Mouse (Mus musculus) kidney, postnatal 4 days (tissue): ENCODE data around the gene Slc15a5.

Experiments used
- DNase-seq, 2 experiments: peaks; one replicate each; pipeline ENCODE4 v3.0.0; 2021; ENCODE audit warnings: mixed read lengths in 2 of 2

Gene Slc15a5

DNA sequence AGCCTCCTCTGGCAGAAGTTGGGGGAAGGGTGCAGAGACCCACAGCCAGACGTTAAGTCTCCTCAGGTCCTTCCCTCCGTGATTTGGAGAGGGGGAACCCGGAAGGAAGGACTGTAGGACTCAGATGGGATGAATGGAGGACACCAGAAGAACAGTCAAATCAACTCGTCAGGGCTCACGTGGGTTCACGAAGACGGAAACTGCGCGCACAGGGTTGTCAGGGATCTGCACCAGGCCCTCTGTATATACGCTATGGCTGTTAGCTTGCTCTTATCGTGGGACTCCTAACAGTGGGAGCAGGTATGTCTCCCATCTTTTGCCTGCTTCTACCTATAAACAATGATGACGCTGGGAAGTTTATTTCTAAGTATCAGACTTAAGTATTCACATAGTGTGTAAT is 24.8 kb downstream of the Slc15a5 start:
- DNase-seq: no peak

DNA sequence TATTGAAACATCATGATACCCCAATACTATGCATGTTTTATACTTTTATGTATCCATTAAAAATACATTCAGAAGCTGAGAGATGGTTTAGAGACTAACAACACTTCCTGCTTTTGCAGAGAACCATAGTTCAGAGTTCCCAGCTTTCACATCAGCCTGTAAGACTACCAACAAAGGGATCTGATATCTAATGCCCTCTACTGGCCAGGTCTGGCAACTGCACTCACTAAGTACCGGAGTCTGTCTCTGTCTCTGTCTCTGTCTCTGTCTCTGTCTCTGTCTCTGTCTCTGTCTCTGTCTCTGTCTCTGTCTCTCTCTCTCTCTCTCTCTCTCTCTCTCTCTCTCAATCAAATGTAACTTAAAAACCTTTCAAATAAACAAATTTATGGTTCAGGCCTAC is 25.6 kb downstream of the Slc15a5 start:
- peak; percentile 24 to 32 for DNase-seq

DNA sequence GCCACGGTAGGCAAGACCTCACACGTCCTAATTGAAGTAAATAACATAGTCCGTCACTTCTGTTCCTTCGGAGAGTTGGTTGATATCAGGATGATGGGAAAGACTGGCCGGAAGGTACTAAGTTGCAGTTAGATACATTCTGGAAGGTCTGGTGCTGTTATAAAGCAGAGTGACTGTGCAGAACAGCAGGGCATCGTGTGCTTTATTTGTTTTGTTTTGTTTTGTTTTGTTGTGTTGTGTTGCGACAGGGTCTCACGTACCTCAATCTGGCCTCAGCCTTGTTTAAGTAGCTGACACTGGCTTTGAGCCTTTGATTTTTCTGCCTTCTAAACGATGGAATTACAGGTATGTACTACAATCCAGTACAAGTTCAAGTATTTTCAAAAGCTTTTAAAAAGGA is 26.0 kb downstream of the Slc15a5 start:
- no peak for DNase-seq

DNA sequence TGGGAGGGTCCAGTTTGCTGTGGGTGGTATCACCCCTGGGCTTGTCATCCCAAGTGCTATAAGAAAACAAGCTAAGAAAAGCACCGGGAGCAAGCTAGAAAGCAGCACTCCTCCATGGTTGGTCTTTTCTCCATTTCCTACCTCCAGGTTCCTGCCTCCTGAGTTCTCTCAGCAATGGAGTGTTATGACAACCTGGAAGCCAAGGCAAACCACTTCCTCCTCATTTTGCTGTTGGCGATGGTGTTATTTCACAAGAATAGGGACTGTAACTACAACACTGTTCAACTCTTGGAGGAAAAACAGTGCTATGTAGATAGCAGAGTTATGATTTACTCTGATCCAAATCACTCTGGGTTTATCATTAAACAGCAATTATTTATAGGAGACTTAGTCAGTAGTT is 34.4 kb downstream of the Slc15a5 start:
- no peak for DNase-seq

DNA sequence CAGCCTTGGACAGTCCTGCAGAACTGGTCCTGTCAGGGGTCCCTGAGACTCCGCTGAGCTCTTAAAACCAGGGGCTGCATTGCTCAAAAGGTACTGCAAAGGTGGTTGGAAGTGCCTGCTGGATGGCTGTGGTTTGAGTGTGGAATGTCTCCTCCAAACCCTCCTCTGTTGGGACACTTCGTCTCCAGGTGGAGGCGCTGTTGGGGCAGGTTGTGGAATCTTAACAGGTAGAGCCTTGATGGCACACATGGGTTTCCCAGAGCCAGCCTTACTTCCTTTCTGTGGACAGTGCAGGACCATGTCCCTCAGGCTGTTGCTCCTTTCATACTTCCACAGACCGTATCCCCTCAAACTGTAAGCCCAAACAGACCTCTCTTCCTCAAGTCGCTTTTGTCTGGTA is 36.8 kb downstream of the Slc15a5 start:
- DNase-seq: no peak

DNA sequence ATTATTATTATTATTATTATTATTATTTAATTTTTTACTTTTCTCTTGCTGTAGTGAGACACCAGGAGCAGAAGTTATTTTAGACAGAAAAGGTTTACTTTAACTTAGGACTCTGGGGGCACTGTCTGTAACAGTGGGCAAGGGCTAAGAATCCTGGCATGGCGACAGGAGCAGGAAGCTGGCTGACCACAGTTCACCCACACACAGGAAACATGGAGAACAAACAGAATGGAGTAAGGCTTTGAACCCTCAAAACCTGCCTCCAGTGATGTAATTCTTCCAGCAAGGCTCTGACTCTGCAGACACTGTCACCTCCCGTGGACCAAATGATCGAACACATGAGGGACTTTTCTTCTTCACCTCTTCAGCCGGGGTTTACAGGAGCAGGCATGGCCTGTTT is 37.9 kb downstream of the Slc15a5 start:
- no peak for DNase-seq

DNA sequence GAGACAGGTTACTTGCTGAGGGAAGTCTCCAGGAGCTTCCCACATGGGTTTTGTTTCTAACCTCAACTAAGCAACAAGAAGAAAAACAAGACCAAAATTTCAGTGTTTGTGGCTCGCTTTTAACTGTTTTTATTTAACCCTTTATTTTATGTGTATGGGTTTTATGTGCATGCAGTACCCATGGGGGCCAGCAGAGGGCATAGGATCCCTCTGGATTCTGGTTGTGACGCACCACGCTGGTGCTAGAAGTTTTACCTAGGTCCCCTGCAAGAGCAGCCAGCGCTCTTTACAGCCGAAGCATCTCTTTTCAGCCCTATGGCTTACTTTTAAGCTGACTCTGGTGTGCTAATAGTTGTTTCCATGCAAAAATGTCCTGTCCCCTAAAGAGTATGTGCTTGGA is 42.1 kb downstream of the Slc15a5 start:
- no peak for DNase-seq

DNA sequence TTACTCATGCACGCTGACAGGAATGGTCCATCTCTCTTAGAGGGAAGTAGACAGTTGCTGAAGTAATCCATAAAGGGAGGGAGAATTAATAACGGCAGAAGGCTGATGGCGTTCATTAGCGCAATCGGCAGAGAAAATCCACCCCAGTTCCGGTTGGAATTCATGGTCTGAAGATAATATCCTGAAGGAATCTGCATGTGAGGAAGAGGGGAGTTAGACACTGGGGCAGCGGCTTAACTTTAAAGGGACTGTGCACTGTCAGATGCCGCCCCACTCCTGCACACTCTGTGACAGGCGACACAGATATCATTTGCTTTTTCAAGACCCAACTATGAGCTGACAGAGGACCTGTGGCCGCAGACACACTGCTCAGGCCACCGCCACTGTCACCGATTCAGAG is 42.8 kb downstream of the Slc15a5 start:
- DNase-seq: no peak

DNA sequence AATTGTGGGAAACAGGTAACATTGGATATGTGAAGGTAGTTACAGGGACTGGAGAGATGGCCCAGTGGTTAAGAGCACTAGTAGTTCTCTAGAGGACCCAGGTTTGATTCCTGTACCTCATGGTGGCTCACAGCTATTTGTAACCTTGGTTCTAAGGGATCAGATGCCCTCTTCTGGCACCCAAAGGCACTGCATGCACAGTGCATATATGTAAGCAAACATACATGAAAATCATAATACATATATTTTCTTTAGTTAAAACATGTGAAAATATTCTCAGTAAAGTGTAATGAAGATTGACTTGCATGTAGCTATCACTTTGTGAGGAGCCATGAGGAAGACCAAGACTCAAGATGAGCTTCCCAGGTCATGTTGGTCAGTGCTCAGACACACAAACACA is 62.8 kb downstream of the Slc15a5 start:
- DNase-seq: no peak

DNA sequence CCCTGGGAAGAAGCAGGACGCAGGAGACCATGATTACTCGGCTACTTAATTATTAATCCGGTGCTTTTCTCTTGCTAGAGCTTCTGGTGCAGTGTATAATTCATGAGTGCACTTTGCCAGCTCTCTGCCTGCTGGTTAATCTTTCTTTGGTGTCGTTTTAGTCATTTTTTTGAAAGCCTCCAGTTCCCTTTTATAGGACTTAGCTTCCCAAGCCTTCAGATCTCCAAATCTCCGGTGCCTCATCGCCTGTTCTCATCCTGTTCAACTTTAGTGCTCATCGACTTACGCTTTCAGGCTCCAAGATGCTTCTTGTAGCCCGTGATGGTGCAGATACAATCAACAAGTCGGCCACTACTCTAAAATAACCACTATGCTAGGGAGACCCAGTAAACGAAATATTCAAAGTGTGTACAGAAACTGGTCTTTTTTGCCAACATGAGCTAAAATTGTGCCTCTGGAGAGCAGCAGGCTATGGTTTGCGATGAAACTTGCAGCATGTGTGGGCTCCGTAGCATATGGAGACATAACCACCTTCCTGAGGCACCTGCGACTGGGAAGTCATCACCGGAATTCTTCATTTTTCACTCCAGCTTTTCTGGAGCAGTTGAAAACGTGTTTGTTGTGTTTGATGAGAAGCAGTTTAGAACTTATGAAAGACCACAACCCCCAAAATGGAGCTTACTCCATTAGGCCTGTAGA is 64.6 kb downstream of the Slc15a5 start:
- DNase-seq: no peak

DNA sequence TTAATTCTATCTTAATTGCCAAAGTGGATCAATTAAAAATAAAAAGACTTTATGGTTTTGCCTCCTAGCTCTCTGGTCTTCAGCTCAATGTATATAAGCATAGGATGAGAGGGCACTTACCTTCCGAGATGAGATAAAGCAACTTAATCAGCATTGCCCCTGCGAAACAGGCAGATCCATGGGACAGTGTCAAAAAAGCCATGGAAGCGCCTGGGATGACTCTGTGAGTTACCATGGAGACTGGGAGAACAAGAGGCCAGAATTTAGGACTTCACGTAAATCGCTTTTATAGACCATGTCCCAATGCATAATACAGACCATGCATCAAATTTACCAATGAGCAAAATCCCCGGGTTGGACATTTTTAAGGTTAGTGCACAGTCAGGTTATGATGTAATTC is 67.8 kb downstream of the Slc15a5 start:
- DNase-seq: no peak

DNA sequence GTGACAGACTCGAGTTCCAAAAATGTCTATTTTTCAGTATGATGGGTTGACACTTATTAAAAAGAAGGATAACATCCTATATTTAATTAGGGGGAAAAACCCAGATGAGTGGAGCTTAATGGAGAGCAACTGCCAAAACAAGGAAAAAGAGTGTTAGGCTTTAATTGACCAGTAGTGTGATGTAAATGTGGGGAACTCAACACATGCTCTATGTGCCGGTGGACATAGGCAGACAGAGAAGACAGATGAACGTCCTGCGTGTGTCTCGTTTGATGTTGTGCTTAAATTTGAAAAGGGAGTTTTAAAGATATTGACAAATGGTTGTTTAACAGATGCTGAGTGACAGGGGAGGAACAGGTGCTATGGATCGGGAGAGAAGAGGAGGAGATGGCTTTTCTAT is 72.0 kb downstream of the Slc15a5 start:
- no peak for DNase-seq

DNA sequence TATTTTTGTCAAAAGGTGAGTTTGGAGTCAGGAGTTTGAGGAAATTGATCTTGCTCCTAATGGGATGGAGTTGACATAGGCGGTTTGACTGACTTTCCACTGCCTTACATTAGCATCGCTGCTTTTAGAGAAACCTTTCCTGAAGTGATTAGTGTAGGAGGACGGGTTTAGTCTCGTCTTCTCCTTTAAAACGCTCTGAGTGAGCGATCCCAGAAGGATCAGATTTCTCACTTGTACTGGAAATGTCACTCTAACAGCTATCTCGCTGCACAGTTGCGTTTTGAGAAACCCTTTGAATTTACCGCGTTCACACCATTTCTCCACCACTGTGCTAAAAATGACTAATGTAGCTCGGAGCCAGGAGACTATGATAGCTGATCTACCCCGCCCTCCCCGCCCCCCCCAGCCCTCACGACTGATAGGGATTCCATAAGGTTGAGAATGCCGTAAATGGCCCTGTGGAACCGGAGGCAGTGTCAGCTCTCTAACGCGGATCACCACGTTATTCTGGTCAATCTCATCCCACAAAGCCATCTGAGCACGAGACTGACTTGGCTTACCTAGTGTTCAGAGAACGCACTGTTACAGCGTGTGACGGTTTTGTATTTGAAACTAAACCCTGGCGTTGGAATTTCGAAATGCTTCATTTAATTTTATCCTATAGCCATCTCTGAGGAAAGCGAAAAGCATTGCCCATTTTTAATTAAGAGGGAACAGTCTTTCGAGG is 73.0 kb downstream of the Slc15a5 start:
- no peak for DNase-seq

DNA sequence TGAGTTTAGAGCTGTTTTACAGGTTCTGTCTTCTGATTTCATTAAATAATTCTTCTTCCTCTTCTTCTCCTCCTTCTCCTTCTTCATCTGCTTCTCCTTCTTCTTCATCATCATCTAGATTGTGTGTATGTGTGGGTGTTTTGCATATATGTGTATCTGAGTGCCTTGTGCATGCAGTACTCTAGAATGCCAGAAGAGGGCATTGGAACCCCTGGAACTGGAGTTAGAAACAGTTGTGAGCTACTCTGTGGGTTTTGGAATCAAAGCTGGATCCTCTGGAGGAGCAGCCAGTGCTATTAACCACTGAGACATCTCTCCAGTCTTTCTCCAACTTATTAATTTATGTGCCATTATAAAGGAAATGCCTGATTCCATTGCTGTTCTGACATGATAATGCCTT is 89.9 kb downstream of the Slc15a5 start:
- peak; percentile 15 to 27 for DNase-seq

DNA sequence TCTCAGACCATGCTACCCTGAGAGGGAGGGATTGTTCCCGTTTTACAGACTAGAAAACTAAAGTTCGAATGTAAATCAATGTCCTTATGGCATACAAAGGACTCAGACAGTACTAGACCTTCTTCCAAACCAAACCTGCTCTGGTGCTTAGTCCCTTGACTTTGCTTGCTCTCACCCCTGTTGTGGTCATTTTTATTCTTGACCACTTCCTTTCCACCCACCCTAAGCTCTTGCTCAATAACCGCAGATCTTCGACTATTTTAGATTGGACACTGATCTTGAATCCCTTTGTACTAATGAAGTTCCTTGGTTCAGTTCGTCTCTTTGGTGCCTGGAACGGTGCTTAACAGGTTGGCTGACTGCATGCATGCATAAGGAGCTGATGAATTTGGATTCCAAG is 94.5 kb downstream of the Slc15a5 start:
- no peak for DNase-seq

DNA sequence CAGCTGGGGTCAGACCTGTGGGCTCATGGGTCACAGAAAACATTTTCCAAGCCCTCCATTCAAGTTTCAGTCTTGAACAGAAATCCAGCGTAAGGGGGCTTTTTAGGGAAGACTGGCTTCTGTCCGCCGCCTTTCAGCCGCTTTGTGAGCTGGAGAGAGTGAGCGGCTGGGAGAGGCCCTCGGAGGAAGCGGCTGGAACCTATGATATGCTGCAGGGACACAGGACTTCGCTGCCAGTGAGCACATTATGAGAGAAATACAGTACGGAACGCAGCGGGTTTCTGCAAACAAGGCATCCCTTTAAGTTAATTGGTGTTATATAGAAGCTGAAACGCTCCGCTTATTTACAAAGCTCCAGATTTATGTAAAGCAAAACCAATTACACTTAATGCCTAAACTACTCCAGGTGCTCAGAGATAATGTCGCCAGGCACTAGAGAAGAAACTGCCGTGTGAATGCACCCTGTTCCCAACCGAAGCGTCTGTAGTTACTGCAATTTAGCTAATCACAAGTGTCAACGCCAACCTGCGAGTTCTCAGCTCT is 97.5 kb downstream of the Slc15a5 start:
- DNase-seq: peak; percentile 17 to 18

DNA sequence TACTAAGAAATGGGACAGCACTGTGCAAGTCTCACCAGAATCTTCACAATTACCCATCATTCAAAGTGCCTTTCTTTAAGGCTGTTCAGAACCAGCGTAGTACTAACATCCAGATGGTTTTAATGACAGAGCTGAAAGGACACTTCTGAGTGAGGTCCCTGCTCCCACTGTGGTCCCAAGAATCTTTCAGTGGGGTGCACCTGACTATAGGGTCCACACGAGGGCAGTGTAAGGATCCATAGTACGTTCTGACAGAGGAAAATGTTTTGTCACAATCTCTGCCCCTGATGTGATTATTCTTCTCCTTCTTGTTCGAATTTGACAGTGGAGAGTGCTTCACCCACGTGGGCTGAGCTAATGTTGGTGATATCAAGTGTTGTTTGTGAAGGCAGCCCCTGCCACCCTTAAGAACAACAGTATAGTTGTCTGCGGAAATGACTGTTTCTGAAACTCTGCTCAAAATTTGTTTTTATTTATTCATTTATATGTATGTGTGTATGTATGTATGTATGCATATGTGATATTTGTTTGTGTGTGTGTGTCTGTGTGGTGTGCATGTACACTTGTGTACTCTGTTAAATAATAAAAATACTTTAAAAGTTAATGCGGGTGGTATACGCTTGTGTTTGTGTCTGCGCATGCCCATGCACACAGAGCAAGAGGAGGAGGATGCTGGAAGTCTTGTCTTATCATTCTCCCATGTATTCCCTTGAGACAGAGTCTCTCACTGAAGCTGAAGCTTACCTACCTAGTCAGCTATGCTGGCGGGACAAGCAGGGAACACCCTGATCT is 98.6 kb downstream of the Slc15a5 start:
- DNase-seq: peak; percentile 27 to 47

DNA sequence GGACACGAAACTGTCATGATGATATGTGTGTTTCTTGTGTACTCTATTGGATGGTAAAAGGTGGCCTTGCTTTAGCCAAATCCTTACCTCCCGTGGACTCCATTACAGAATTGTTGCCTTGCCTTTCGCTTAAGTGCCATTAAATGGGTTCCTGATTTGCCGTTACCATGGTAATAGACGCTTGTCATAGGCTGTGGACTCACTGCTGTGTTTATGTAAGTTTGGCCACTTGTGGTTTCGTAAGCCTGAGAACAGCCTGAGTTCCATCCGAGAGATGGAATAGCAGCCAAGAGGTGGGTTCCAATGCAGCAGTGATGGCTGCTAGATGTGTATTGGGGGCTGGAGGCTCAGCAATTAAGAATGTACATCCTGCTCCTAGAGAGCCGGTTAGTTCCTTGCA is 99.3 kb downstream of the Slc15a5 start:
- no peak for DNase-seq

DNA sequence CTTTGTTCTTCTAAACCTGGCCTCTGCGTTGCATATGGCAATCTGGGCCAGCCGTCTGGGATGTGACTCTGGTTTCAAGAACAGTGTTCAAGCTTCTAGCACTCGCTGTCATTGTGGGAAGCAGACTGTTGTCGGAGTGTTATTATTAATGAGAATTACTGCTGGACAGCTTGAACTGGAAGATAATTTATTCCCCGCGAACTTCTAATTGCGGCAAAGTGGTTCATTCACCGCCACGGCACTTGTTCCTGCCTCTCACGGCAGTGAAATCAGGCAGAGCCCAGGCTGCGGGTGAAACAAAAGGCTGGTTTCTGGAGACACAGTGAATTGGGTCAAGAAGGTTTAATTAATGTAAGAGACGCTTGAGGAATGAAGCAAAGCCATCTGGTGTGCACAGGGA is 99.9 kb downstream of the Slc15a5 start:
- DNase-seq: no peak

DNA sequence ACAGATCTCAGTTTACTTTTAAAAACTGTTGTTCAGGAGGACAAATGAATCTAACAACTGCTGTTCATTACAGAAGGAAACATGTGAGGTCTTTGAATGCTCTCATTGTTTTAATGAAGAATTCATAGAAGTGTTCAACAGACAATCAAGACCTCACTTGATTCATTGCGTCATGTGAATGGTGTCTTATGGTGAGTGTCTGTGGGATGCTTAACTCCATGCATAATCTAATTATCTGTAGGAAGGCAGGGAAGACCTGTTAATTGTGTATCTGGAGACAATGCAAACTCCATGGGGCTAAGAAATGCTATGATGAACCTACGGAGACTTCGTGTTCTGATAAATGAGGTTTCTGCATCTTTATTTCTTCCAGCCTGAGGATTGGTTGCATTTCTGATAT is 103.7 kb downstream of the Slc15a5 start:
- DNase-seq: no peak

DNA sequence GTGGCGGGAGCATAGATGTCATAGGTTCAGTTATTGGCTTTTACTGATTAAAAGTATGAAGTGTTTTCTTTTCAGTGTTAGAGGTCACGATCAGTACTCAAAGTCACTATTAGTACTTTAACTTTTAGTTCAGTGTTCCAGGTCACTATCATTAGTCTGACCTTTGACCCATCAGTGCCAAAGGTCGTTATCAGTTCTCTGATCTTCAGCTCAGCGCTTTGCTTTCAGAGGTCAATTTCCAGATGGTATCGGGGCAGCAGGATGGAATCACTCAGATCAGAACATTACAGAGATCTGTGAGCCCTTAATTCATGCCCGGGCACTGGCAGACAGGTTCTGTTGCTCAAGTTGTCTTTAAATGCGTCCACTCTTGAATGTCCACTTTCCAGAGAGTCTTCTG is 116.0 kb downstream of the Slc15a5 start:
- DNase-seq: no peak

DNA sequence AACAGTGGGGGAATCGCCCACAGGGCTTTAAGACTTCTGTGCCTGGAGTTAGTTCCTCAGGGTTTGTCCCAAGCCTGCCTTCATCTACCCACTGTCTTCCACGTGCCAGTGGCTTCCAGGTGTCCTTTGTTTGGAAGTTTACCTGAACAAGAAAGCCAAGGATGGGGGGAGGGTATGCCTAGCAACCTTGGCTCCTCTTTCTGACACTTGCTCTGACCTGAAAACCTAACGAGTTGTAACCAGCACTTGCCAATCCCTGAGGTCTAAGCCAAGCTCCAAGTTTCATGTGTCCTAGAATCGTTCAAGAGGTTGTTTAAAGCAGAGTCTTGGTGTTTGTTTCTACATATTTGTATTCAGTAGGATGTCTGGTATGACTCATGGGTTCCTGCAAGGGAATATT is 116.9 kb downstream of the Slc15a5 start:
- DNase-seq: no peak

DNA sequence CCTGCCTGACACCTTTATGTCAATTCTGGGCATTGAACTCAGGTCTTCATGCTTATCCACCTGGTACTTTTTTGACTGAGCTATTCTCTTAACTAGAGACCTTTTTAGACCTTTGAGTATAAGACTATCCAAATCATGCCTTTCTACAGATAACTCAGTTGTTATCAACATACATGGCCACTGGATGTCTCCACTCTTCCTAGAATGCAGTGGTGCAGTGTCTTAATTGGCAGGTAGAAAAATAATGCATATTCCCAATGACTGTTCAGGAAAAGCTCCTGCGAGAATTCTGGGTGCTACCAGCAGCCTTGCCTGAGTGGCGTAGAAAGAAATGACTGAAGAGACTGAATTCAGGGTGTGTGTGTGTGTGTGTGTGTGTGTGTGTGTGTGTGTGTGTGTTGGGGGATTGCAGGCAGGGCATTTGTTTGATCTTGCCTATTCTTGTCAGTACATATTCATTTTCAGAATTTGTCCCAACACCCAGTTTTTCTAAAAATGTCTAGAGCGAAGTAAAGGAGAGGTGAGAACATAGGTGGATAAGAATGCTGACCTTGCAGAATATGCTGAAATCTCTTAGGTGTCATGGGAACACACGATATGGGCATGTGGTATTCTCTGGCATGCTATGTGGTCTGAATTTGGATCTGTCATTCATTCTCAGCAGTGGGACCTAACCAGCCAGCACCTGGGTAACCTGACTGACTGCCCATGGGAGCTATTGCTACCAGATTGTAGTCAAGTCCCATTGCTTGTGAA is 119.5 kb downstream of the Slc15a5 start:
- DNase-seq: no peak
